Mouse (Mus musculus) erythroblast, embryonic 14.5 days (primary cell): ENCODE measurements at regions not wholly inside any gene's neighbourhood (a gene's known extent, or its start where the extent isn't known, plus 50 kb on each side); places are given as distances from the start of the nearest gene placed in this dataset.

Source experiments
- GATA1 ChIP-seq: IDR thresholded peaks from 2 replicates; pipeline ENCODE4 v1.6.1; 2012; ENCODE audit warnings: low read length, inconsistent platforms, mixed read lengths
- TAL1 ChIP-seq: IDR thresholded peaks from 3 replicates; pipeline ENCODE4 v1.6.1; 2012; ENCODE audit warnings: low read length, inconsistent platforms, mixed read lengths

- TF ChIP-seq GATA1: no peak
- no peak for TF ChIP-seq TAL1
These were observed 520.3 kb downstream of the Lmo7 start for GRCm38 (mm10) chr14:102250076-102250475.
